Mouse (Mus musculus) right cerebral cortex, postnatal 10 days (tissue): ENCODE data around the gene Gm9903.

Experiments
- DNase-seq, 2 experiments: peaks; one replicate each; pipeline ENCODE4 v3.0.0; 2021; ENCODE audit warnings: low spot score in 2 of 2

Gm9903 gene

GRCm38 (mm10) chr5:33640652-33641051 is 10.9 kb downstream of the Gm9903 start:
- DNase-seq = peak; percentile 53 to 63

DNA sequence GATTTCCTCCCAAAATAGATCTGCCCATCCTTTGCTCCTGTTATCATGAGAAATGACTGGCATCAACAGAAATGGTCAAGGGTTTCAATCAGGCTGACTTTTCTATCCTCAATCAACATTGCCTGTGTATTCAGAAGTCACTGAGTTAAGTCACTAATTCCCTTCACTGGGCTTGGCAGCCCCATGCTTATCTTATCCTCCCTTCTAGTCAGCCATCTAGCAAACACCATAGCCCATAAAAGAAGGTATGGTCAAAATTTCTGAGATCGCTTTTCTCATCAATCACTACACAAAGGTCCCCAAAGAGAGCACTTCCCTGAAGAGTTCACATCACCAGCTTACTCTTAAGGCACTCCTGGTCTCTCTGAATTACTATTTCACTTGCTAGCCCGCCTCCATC is 21.3 kb downstream of the Gm9903 start:
- DNase-seq = no peak

- no peak for DNase-seq
Observed at GRCm38 (mm10) chr5:33651541-33651920, 21.8 kb downstream of the Gm9903 start.

DNA sequence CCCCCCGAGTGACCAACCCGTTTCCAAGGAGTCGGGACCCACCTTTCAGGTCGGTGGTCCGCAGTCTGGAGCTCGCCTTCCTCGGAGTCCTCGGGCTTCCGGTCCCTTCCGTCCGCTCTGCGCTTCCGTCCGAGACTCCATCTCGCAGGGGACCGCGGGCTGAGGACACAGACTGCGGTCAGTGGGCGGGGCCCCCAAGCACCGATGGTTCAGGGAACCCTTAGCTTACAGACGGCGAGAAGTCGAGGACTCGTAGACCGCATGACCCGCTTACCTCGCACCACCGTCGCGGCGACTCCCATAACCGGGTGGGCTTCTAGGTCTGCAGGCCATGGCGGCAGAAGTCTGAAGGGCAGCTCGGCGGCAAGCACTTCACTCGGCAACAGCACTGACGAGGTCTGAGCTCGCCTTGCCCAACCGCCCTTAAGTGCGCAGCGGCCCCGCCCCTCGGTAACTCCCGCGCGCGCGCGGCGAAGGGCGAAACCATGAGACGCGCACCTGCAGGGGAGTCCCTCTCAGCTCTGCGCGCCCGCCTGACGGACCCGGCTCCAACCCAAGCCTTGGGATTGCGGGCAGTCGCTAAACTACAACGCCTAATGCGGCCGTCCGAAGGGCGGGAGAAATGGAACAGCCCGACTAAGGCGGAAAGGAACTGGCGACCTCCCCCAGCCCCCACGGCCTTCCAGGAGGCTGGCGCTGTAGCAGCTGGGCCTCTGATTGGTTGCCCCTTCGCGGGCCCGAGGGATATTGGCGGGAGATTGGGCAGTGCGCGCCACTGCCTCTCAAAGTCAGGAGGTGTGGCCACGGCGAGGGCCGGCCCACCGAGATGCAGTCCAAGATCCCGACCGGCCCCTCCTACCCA is 22.4 kb downstream of the Gm9903 start, which contains the start of gene Slbp:
Gene Slbp (minus strand): TSS at position 654 of the 862 bp plus-strand sequence.
- peak; percentile 98 for DNase-seq

DNA sequence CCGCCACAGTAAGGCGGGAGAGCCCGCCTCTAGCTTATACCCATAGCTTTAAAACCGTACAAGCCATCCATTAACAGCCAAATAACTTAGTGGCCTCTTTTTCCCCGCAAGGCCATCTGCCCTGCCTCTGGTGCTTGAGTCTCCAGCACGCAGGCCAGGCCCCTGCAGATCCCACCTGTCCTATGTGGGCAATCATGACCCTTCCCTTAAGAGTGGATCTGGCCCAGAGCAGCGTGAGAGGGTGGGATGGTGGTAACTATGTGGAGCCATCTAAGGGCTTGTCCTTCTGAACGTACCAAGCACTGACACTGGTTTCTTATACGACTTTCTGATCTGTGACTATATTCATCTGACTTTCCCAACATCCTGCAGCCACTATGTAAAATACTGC is 23.1 kb downstream of the Gm9903 start:
- no peak for DNase-seq

- DNase-seq = peak in 1 of 2 experiments; percentile 33
Observed at GRCm38 (mm10) chr5:33654424-33654823, 24.7 kb downstream of the Gm9903 start.

- DNase-seq = peak in 1 of 2 experiments; percentile 41
Observed at GRCm38 (mm10) chr5:33655251-33655840, 25.6 kb downstream of the Gm9903 start.

DNA sequence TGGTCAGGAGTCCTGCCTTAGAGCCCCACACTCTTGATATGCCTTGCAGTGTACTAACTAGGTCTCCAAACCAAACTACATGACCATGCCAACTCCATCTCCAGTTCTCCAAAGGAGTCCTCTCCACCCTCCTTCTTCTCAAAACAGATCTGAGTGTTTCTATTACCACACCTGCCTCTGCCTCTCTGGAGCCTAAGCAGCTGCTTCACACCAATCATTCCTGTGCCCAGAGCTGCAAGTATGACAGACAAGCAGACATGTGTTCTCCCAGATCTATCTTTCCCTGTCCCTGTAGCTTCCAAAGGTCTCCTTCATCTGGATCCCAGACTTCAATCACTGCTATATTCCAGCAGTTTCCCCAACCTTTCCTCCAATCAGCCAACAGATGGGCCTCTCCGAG is 27.0 kb downstream of the Gm9903 start:
- no peak for DNase-seq

GRCm38 (mm10) chr5:33657251-33657786 is 27.6 kb downstream of the Gm9903 start:
- DNase-seq = no peak

- DNase-seq = peak; percentile 99
Observed at GRCm38 (mm10) chr5:33657787-33658663, 28.3 kb downstream of the Gm9903 start, which contains the start of the genes Tacc3 and Tmem129. Tacc3 (plus strand) TSS chr5:33658128. Tmem129 (minus strand) TSS chr5:33658416.

DNA sequence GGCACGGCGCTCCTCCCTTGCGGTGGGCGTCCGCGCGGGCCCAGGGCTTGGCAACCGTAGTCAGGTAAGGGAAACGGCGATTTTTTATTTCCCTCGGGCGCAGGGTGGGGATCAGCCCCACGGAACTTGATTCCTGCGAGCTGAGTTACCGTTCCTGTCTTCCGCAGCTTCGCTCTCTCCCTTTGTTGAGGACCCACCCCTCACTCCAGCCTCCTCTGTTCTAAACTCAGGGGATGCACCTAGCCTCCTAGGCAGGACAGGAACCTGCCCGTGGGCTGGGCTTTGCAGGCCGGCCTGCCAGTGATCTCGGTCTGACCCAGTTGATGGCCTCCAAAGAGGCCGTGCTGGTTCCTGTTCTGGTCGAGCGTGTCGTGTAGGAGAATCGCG is 28.9 kb downstream of the Gm9903 start:
- DNase-seq = peak in 1 of 2 experiments; percentile 35

- peak in 1 of 2 experiments; percentile 31 for DNase-seq
Observed at GRCm38 (mm10) chr5:33668223-33668622, 38.5 kb downstream of the Gm9903 start.

GRCm38 (mm10) chr5:33671659-33672058 is 41.9 kb downstream of the Gm9903 start:
- DNase-seq = no peak

DNA sequence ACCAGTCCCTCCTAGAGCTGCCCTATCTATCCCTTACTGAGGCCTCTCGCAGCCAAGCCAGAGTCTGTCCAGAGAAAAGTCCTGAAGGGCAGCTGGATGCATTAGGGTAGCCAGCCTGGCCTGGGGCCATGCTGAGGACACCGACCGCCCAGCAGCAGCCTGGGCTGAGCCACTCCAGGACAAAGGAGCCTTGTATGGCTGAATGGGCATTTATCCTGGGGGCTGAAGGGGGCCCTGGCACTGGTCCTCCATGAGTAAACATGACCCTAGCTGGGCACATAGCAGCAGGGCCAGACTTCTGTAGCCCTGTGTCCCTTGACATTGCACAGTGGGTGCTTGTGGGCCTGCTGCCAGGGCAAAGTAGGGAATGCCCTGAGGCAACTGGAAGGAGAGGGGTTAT is 44.7 kb downstream of the Gm9903 start:
- DNase-seq = peak; percentile 78 to 83

- DNase-seq = peak in 1 of 2 experiments; percentile 68
Observed at GRCm38 (mm10) chr5:33675964-33676363, 46.2 kb downstream of the Gm9903 start.

GRCm38 (mm10) chr5:33678244-33678643 is 48.5 kb downstream of the Gm9903 start:
- no peak for DNase-seq

GRCm38 (mm10) chr5:33681044-33681443 is 51.3 kb downstream of the Gm9903 start:
- no peak for DNase-seq
